Mouse (Mus musculus) MEL (cell line): Measurements from ENCODE around the gene Pdgfa. TPM values are rescaled to one million over a fixed set of nuclear protein-coding genes. Genes with fewer than 3 reads are reported as not detected.

Experiments
- DNase-seq: peaks from one replicate; pipeline ENCODE4 v3.0.0; 2011; ENCODE audit warnings: low read depth, low spot score
- H3K27ac ChIP-seq: 2 replicates; pipeline ENCODE4 v1.5.1; 2012; ENCODE audit warnings: low read depth, mild to moderate bottlenecking, control low read depth, low read length, moderate library complexity; ENCODE audit not compliant: control insufficient read depth
- H3K27me3 ChIP-seq, 2 experiments: fragments of 150-350 bp in 1 of 2; sonication (generic) in 1 of 2; 2 replicates each; pipeline ENCODE4 v1.6.1; 2012; ENCODE audit warnings: low read length in 2 of 2, mild to moderate bottlenecking in 2 of 2, improper control_type of control experiment in 1 of 2, moderate library complexity in 1 of 2; ENCODE audit not compliant: insufficient read depth in 2 of 2, control insufficient read depth in 1 of 2
- H3K36me3 ChIP-seq, 2 experiments: 2 replicates each; pipeline ENCODE4 v1.6.1; 2012 to 2014; ENCODE audit warnings: low read length in 2 of 2, improper control_type of control experiment in 1 of 2, inconsistent platforms in 1 of 2, mild to moderate bottlenecking in 1 of 2; ENCODE audit not compliant: insufficient read depth in 2 of 2, control insufficient read depth in 1 of 2
- H3K4me1 ChIP-seq, 2 experiments: fragments of 150-350 bp in 1 of 2; sonication (generic) in 1 of 2; 2 replicates each; pipeline ENCODE4 v1.6.1; 2012; ENCODE audit warnings: low read length in 2 of 2, improper control_type of control experiment in 1 of 2, mild to moderate bottlenecking in 1 of 2; ENCODE audit not compliant: insufficient read depth in 2 of 2, control insufficient read depth in 1 of 2
- H3K4me3 ChIP-seq, 2 experiments: fragments of 150-350 bp in 1 of 2; sonication (generic) in 1 of 2; 2 replicates each; pipeline ENCODE4 v1.5.1; 2012; ENCODE audit warnings: low read depth in 2 of 2, low read length in 2 of 2, mild to moderate bottlenecking in 2 of 2, moderate library complexity in 2 of 2, control low read depth in 1 of 2, improper control_type of control experiment in 1 of 2; ENCODE audit not compliant: control insufficient read depth in 1 of 2, insufficient read depth in 1 of 2
- H3K79me2 ChIP-seq: 2 replicates; pipeline ENCODE4 v1.6.1; 2012; ENCODE audit warnings: mild to moderate bottlenecking, low read length, moderate library complexity; ENCODE audit not compliant: control insufficient read depth, poor library complexity, insufficient read depth
- H3K9ac ChIP-seq: 2 replicates; pipeline ENCODE4 v1.6.1; 2012; ENCODE audit warnings: low read depth, mild to moderate bottlenecking, control low read depth, low read length, moderate library complexity; ENCODE audit not compliant: control insufficient read depth, poor library complexity, severe bottlenecking
- H3K9me3 ChIP-seq: fragments of 150-350 bp; sonication (generic); replicated peaks from 2 replicates; pipeline ENCODE4 v1.6.1; 2012; ENCODE audit warnings: mild to moderate bottlenecking, low read length, improper control_type of control experiment, moderate library complexity; ENCODE audit not compliant: insufficient read depth
- CHD1 ChIP-seq: IDR thresholded peaks from 2 replicates; pipeline ENCODE4 v1.6.1; 2012; ENCODE audit warnings: low read depth, mild to moderate bottlenecking, inconsistent platforms, low read length, improper control_type of control experiment
- CTCF ChIP-seq, 3 experiments: IDR thresholded peaks in 2 of 3; conservative IDR thresholded peaks in 1 of 3; 2 replicates each; pipeline ENCODE4 v1.5.1; 2011 to 2012; ENCODE audit warnings: low read length in 3 of 3, low read depth in 2 of 3, mild to moderate bottlenecking in 2 of 3, improper control_type of control experiment in 1 of 3, inconsistent platforms in 1 of 3, mixed read lengths in 1 of 3, moderate library complexity in 1 of 3; ENCODE audit not compliant: control insufficient read depth in 1 of 3, insufficient read depth in 1 of 3, poor library complexity in 1 of 3, severe bottlenecking in 1 of 3
- GABPA ChIP-seq: IDR thresholded peaks from 2 replicates; pipeline ENCODE4 v1.6.1; 2012; ENCODE audit warnings: low read depth, mild to moderate bottlenecking, inconsistent platforms, low read length, improper control_type of control experiment, moderate library complexity
- JUND ChIP-seq: IDR thresholded peaks from 2 replicates; pipeline ENCODE4 v1.6.1; 2011; ENCODE audit warnings: low read depth, mild to moderate bottlenecking, improper control_type of control experiment, low read length
- MXI1 ChIP-seq: IDR thresholded peaks from 2 replicates; pipeline ENCODE4 v1.6.1; 2011; ENCODE audit warnings: mild to moderate bottlenecking, low read depth, low read length, improper control_type of control experiment
- MYB ChIP-seq: IDR thresholded peaks from 2 replicates; pipeline ENCODE4 v1.6.1; 2011; ENCODE audit warnings: mild to moderate bottlenecking, low read depth, low read length, improper control_type of control experiment
- POLR2AphosphoS5 ChIP-seq: IDR thresholded peaks from 2 replicates; pipeline ENCODE4 v1.6.1; 2012; ENCODE audit warnings: low read depth, borderline replicate concordance, mild to moderate bottlenecking, inconsistent platforms, low read length, moderate library complexity, mixed read lengths
- RCOR1 ChIP-seq: IDR thresholded peaks from 2 replicates; pipeline ENCODE4 v1.6.1; 2012; ENCODE audit warnings: low read depth, mild to moderate bottlenecking, inconsistent platforms, low read length, improper control_type of control experiment
- TAL1 ChIP-seq: IDR thresholded peaks from 2 replicates; pipeline ENCODE4 v1.6.1; 2012; ENCODE audit warnings: mild to moderate bottlenecking, inconsistent platforms, low read length, moderate library complexity, mixed read lengths
- TCF12 ChIP-seq: IDR thresholded peaks from 2 replicates; pipeline ENCODE4 v1.6.1; 2014; ENCODE audit warnings: low read depth, mild to moderate bottlenecking, inconsistent platforms, low read length, improper control_type of control experiment, moderate library complexity
- USF1 ChIP-seq: IDR thresholded peaks from 2 replicates; pipeline ENCODE4 v1.6.1; 2014; ENCODE audit warnings: low read depth, mild to moderate bottlenecking, inconsistent platforms, low read length, improper control_type of control experiment, moderate library complexity
- USF2 ChIP-seq, 2 experiments: IDR thresholded peaks; 2 replicates each; pipeline ENCODE4 v1.6.1; 2011 to 2012; ENCODE audit warnings: improper control_type of control experiment in 2 of 2, low read length in 2 of 2, borderline replicate concordance in 1 of 2, inconsistent platforms in 1 of 2, low read depth in 1 of 2, mild to moderate bottlenecking in 1 of 2; ENCODE audit not compliant: insufficient read depth in 1 of 2
- ZC3H11A ChIP-seq: IDR thresholded peaks from 2 replicates; pipeline ENCODE4 v1.6.1; 2012; ENCODE audit warnings: low read depth, mild to moderate bottlenecking, inconsistent platforms, low read length, improper control_type of control experiment
- ZKSCAN1 ChIP-seq: IDR thresholded peaks from 2 replicates; pipeline ENCODE4 v1.6.1; 2012; ENCODE audit warnings: low read depth, mild to moderate bottlenecking, inconsistent platforms, low read length, improper control_type of control experiment, moderate library complexity
- ZMIZ1 ChIP-seq: IDR thresholded peaks from 2 replicates; pipeline ENCODE4 v1.6.1; 2012; ENCODE audit warnings: low read depth, mild to moderate bottlenecking, inconsistent platforms, low read length, improper control_type of control experiment, moderate library complexity
- ZNF384 ChIP-seq: IDR thresholded peaks from 2 replicates; pipeline ENCODE4 v1.6.1; 2012; ENCODE audit warnings: low read depth, mild to moderate bottlenecking, inconsistent platforms, low read length, improper control_type of control experiment
- polyA plus RNA-seq, 2 experiments: library from polyadenylated mRNA; stranded (reverse) in 1 of 2; unstranded in 1 of 2; fragments of >175 nt in 1 of 2; fragments of >200 nt in 1 of 2; gene quantifications; 2 replicates each; pipeline versions ENCODE4 v1.2.1 to v1.2.4; 2012; ENCODE audit warnings: low replicate concordance in 2 of 2, low read depth in 1 of 2; ENCODE audit not compliant: insufficient read length in 2 of 2, insufficient read depth in 1 of 2, missing spikeins in 1 of 2
- total RNA-seq: library from RNA; depleted of rRNA; stranded (reverse); fragments of 300-350 nt; gene quantifications from 2 replicates; pipeline ENCODE4 v1.2.3, GENCODE M21; 2012

Gene Pdgfa
- total and polyA plus RNA-seq, 3 experiments = not detected

GRCm38 (mm10) chr5:138973480-138973879 lies 23.7 kb downstream of the Pdgfa start:
- no peaks in the 10 kb centered on the region for H3K36me3 ChIP-seq
- no peaks in the 10 kb centered on the region for H3K4me1 ChIP-seq
- no peak overlapping the region for H3K4me3 ChIP-seq
- no peak overlapping the region for H3K27ac ChIP-seq
- H3K9ac ChIP-seq = no peak overlapping the region
- no peak for TF ChIP-seq CHD1
- no peak for TF ChIP-seq POLR2AphosphoS5
- no peaks in the 10 kb centered on the region for H3K27me3 ChIP-seq
- DNase-seq = no peak
- H3K9me3 ChIP-seq = no peaks in the 10 kb centered on the region
- no peaks in the 10 kb centered on the region for H3K79me2 ChIP-seq

GRCm38 (mm10) chr5:138971405-138971804 lies 25.8 kb downstream of the Pdgfa start:
- no peak overlapping the region for H3K9ac ChIP-seq
- H3K4me3 ChIP-seq = no peak overlapping the region
- no peaks in the 10 kb centered on the region for H3K9me3 ChIP-seq
- no peaks in the 10 kb centered on the region for H3K36me3 ChIP-seq
- DNase-seq = no peak
- H3K79me2 ChIP-seq = no peaks in the 10 kb centered on the region
- H3K27me3 ChIP-seq = no peaks in the 10 kb centered on the region
- TF ChIP-seq ZNF384 = no peak
- TF ChIP-seq USF1 = no peak
- TF ChIP-seq USF2 (IDR thresholded peaks at IDR 0.05; ENCODE audit: borderline replicate concordance in 1 of 2, insufficient read depth in 1 of 2, low read depth in 1 of 2, low read length in 2 of 2) = no peak
- TF ChIP-seq ZMIZ1 = no peak
- no peak for TF ChIP-seq ZKSCAN1
- TF ChIP-seq MXI1 = no peak
- no peak for TF ChIP-seq MYB
- no peak for TF ChIP-seq TAL1
- no peak for TF ChIP-seq TCF12
- H3K27ac ChIP-seq = no peak overlapping the region
- no peaks in the 10 kb centered on the region for H3K4me1 ChIP-seq

GRCm38 (mm10) chr5:138970056-138970490 lies 27.1 kb downstream of the Pdgfa start:
- Histone ChIP-seq H3K9ac (no peak overlapping the region), H3K9me3 (no peaks in the 10 kb centered on the region), H3K79me2 (no peaks in the 10 kb centered on the region), H3K4me3 (no peak overlapping the region), H3K27ac (no peak overlapping the region), H3K36me3 (no peaks in the 10 kb centered on the region), H3K4me1 (no peaks in the 10 kb centered on the region), H3K27me3 (no peaks in the 10 kb centered on the region)
- no peak for TF ChIP-seq ZKSCAN1
- TF ChIP-seq JUND = no peak
- no peak for TF ChIP-seq CHD1
- no peak for TF ChIP-seq GABPA
- TF ChIP-seq USF1 = no peak
- TF ChIP-seq CTCF (IDR thresholded peaks at IDR 0.05 in 2 of 3, conservative IDR thresholded peaks at IDR 0.05 in 1 of 3; ENCODE audit: control insufficient read depth in 1 of 3, insufficient read depth in 1 of 3, low read depth in 2 of 3, low read length in 3 of 3, poor library complexity in 1 of 3, severe bottlenecking in 1 of 3) = no peak
- TF ChIP-seq RCOR1 = no peak
- TF ChIP-seq ZC3H11A = no peak
- DNase-seq = no peak
